Mouse (Mus musculus): ENCODE data around the gene Cmtr1.
A peak's percentile ranks its signal among the peaks of the same experiment; 100 is the strongest.
"Not testable (repeated sequence)": the region's sequence is repeated elsewhere in the genome, so short reads cannot be mapped to it uniquely, and the experiment has no call there.

Gene Cmtr1

GRCm38 (mm10) chr17:29660076-29660761 lies at the start of gene Cmtr1:
Cmtr1 (plus strand) TSS chr17:29660595.
- DNase-seq (ENCODE audit: low spot score) = peak; percentile 96

DNA sequence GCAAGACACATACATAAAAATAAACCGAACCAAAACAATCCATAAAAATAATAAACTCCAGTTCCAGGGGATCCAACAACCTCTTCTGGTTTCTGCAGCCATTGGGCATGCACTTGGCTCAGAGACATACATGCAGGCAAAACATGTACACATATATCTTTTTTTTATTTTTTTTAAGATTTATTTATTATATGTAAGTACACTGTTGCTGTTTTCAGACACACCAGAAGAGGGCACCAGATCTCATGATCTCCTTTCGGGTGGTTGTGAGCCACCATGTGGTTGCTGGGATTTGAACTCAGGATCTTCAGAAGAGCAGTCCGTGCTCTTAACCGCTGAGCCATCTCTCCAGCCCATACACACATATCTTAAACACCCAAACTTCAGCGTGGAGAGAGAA lies 46.9 kb upstream of the Cmtr1 start:
- DNase-seq (ENCODE audit: low spot score) = not testable (repeated sequence)

DNA sequence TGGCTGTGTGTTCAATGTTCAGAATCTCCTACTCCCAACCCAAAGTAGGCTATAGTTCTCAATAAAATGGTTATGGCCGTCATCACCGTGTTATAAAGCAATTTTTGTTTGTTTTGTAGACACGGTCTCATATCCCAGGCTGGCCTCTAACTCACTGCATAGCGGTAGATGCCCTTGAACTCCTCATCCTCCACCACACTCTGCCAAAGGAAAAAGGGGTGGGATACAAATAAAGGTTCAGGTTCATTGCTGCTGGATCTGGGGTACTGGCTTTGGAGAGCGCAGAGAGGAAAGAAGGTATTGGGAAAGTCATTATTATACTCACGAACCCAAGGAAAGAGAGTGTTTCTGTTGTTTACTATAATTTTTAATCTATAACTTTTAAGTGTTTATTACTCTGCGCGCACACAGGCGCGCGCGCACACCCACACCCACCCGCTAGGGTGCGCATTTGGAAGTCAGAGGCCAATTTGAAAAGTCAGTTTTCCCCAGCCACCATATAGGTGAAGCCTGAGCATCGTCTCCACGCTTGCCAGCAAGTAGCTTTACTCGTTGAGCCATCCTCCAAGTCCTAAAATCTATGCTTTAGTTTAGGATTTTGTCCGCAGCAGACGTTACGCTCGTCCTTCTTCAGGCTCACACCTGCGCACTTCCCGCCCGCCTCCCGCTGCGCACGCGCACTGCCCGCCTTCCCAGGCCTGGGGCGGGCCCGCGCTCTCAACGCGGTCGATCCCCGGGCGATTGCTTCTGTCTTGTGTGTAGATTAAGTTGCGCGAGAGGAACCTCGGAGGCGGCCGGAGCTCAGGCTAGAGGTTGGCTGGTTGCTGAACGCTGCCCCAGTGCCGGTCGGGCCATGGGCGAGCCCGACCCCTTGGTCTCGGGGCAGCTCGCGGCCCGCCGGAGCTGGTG lies 46.0 kb upstream of the Cmtr1 start, which contains the start of the genes Rnf8 and Gm28043:
Rnf8 (plus strand) TSS at position 676 of the 909 bp plus-strand sequence.
Gm28043 (plus strand) TSS at position 762 of the 909 bp plus-strand sequence.
- peak; percentile 97 for DNase-seq (ENCODE audit: low spot score)

- peak; percentile 53 for DNase-seq (ENCODE audit: low spot score)
These were observed 45.3 kb upstream of the Cmtr1 start for GRCm38 (mm10) chr17:29615024-29615551.

GRCm38 (mm10) chr17:29615616-29616015 lies 44.8 kb upstream of the Cmtr1 start:
- no peak for DNase-seq (ENCODE audit: low spot score)

DNA sequence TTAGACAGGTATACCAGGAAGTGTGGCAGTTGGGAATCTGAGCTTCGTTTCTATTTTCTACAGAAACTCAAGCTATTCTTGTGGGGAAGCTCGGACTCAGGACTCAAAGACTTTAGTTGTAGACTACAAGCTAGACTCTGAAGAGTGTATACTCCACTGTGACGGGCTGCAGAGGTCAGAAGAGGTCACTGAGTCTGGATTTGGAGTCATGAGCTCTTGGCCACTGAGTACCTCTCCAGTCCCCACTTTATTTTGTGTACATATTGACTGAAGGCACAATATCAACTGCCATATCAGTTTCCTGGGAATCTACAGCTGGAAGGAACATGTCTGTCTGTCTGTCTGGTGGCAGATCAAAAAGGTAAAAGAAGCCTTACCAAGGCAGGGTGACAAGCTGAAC lies 41.2 kb upstream of the Cmtr1 start:
- DNase-seq (ENCODE audit: low spot score) = no peak

GRCm38 (mm10) chr17:29623488-29623887 lies 36.9 kb upstream of the Cmtr1 start:
- no peak for DNase-seq (ENCODE audit: low spot score)

GRCm38 (mm10) chr17:29627285-29627684 lies 33.1 kb upstream of the Cmtr1 start:
- DNase-seq (ENCODE audit: low spot score) = no peak

GRCm38 (mm10) chr17:29628946-29629345 lies 31.4 kb upstream of the Cmtr1 start:
- no peak for DNase-seq (ENCODE audit: low spot score)

DNA sequence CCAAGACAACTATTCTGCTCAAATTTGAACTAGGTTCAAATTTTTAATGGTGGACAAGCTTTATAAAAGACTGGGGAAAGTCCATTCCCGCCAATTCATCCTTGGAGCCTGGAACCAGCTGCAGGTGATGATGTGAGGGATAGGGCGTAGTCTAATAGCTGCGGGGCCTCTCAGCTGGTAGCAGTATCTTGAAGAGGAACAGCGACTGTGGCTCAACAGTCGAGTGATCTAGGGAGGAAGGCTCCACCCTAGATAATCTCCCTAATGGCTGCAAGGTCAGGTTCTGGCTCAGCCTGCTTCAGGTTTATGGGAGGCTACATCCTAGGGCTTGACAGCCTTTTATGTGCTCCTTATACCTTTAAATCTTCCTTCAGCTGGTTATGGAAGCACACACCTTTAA lies 30.8 kb upstream of the Cmtr1 start:
- DNase-seq (ENCODE audit: low spot score) = no peak

DNA sequence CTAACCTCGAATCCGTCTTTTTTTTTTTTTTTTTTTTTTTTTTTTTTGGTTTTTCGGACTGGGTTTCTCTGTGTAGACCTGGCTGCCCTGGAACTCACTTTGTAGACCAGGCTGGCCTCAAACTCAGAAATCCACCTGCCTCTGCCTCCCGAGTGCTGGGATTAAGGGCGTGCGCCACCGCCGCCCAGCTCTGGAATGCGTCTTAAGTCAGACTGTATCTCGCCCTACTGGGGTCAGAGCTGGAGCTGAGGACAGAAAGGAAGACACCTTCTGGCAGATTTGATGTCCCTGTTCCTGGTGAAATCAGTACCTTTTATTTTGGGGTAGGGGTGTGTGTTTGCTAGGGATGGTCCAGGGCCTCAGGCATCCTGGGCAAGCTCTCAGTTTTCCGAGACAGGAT lies 28.1 kb upstream of the Cmtr1 start:
- DNase-seq (ENCODE audit: low spot score) = no peak

GRCm38 (mm10) chr17:29635492-29635891 lies 24.9 kb upstream of the Cmtr1 start:
- no peak for DNase-seq (ENCODE audit: low spot score)

DNA sequence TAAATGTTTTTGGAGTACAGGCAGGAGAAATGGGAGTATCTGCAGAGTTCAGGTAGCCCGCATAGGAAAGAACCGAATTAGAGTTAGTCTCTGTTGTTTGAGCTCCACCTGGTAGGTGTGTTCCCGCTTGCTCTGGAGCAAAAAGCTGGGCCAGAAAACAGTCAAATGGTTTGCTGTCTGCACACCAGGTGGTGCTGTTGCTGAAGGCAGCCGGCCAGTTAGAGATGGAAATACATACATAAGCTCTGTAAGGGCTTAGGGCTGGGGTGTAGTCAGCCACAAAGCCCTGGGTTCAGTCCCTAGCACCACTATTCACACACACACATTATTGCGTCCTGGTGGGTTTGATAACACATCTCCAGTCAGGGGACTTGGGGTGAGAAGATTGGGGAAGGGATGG lies 24.3 kb upstream of the Cmtr1 start:
- peak; percentile 36 for DNase-seq (ENCODE audit: low spot score)

- DNase-seq (ENCODE audit: low spot score) = no peak
These were observed 23.0 kb upstream of the Cmtr1 start for GRCm38 (mm10) chr17:29637377-29637776.

GRCm38 (mm10) chr17:29637895-29638294 lies 22.5 kb upstream of the Cmtr1 start:
- no peak for DNase-seq (ENCODE audit: low spot score)

DNA sequence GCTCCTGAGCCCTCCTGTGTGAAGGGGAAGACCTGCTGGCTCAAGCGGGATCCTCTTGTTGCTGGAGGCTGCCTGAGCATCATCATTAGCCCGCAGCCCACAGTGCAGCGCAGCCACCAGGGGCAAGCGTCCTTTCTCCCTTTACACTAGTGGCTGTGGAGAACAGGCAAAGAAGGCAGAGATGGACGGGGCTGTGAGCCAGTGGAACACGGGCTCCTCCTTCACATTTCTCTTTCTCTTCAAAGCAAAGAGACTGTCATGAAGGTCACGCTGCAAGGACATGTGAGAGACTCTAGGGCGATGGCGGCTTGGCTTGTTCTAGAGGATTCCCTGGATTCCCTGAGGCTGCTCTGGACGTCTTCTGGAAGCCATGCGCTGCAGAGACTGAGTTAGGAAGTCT lies 19.4 kb upstream of the Cmtr1 start:
- no peak for DNase-seq (ENCODE audit: low spot score)

- DNase-seq (ENCODE audit: low spot score) = no peak
These were observed 18.2 kb upstream of the Cmtr1 start for GRCm38 (mm10) chr17:29642219-29642618.

GRCm38 (mm10) chr17:29658249-29658648 lies 2.1 kb upstream of the Cmtr1 start:
- DNase-seq (ENCODE audit: low spot score) = no peak

DNA sequence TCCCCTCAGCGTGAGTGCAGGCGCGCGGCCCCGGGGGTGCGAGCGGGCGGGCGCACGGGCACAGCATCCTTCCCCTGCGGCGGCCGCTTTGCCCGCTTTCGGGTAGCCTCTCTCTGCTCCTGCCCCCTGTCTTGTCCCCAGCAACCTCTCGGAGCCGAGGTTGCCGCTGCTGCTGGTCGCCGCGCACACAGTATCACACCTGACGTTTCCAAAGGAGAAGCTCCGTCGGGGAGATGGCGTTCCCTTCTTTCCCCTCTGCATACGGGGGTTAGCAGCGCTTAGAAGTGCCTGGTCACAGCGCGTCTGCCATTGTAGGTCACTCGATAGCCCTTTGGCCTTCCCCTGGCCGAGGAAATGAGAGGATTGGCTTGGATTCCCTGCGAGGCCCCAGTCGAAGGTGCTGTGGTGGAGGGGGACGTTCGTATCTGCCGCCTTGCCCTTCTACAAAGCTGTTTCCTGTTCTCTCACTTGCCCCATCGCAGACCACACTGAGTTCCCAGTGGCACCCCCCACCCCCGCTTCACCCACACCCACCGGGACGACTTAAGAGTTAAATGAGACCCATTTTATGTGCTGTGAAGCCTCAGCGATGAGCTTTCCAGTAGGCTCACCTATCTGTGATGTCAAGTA lies 482 bp downstream of the Cmtr1 start:
- DNase-seq (ENCODE audit: low spot score) = peak; percentile 50

- no peak for DNase-seq (ENCODE audit: low spot score)
These were observed 1.8 kb downstream of the Cmtr1 start for GRCm38 (mm10) chr17:29662145-29662544.

- DNase-seq (ENCODE audit: low spot score) = no peak
These were observed 7.9 kb downstream of the Cmtr1 start for GRCm38 (mm10) chr17:29668051-29668986.
